Mouse (Mus musculus) CD4-positive, CD25-positive, alpha-beta regulatory T cell, adult 2 months (primary cell): ENCODE data around the gene Itsn1.

Source experiments
- DNase-seq: peaks from one replicate; pipeline ENCODE4 v3.0.0-alpha.2; 2012; ENCODE audit warnings: low read depth, low spot score

Itsn1 gene

DNA sequence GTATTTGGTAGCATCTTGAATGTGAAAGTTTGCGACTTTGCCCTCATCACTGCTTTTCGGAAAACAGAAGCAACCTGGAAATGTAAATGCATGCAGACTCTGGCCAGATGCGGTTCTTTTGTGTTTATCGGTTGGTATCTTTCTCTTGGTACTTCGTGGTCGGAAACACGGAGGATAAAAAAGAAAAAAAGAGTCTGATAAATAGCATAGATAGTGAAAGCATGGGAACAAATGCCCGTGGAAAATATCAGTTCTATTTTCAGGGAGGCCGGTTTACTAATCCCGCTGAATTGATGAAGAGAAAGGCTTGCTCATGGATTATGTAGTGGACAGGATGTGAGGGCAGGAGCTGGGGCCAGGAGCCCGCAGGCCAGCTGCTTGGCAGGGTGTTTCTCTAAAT, 1.4 kb downstream of the Itsn1 start:
- no peak for DNase-seq

DNA sequence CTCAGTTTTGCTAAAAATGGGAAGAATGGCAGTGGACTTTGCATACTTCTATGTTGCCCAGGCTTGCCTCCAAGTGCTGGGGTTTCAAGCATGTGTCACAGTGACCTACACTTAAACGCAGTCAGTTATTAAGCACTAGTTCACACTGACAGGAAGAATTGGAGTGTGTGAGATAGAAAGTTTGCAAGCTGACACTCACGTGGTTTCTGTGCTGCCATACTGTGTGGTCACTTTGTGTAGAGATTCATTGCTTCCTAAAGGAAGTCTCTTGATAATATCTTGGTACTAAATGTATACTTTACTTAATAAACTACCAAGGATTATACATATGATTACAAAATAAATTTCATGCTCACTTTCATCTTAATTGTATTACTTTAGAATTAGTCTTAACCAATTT, 3.7 kb downstream of the Itsn1 start:
- DNase-seq = no peak

DNA sequence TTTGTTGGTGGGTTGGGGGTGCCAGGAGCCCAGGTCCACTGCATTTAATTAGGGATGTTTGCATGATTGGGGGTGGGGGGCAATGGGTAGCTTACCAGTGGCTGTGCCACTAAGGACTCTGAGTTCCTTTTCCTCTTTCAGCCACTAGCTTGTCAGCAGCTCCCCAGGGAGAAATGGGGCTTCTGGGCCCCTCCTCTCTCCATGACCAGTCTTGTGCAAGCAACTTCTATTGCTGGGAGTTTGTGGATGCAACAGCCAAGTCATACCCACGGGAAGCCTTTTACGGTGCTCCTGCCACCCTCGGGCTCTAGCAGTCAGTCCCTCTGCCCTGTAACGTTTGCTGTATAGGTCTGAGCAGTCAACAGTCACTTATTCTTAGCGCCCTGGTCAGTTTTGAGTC, 5.7 kb downstream of the Itsn1 start:
- DNase-seq = no peak

DNA sequence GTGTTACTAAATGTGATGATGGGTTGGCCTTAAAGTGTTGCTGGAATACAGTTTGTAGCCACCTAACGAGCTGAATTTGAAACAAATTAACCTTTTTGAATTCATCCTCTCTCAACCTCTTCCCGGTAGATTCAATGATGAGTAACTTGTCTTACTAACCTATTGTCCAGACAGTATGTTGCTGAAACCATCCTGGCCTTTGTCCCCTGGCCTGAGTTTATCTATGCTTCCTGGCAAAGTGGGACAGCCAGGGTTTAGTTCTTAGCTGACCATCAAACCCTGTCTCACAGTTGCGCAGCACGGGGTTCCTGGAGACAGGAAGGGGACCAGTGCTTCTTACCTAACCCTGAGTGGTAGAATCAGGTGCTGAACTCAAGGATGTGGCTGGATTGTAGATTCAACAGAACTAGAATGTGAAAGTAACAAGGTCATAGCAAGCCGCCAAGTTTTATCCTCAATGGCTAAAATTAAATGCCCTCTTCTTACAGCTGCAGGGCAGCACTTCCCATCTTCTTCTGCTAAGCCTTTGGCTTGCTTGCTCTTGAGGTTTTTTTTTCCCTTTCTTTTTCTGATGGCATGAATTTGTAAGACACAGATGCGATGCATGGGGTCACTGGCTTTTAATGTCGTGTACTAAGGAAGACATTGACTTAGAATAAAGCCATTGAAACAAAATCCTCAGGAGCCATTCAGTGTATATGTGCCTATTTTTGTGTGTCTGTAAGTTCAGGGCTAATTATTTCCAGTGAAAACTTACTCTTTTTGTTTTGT, 7.2 kb downstream of the Itsn1 start:
- DNase-seq = no peak

DNA sequence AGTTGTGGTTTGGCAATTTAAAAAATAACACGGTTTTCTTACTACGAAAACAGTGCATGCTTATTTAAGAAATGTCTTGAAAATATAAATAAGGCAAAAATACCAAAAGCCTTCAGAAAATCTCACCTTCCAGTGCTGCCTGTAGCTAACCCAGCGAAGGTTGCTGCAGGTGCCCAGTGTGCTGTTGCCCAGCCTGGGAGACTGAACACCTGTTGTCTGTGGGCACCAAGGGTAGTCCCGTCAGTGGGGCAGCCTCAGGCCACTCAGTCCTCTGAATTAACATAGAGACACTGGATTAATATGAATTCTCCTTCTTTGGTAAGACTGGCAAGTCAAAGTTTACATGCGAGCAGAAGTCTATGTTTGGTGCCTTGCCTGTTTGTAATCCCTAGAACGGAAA, 9.4 kb downstream of the Itsn1 start:
- no peak for DNase-seq

DNA sequence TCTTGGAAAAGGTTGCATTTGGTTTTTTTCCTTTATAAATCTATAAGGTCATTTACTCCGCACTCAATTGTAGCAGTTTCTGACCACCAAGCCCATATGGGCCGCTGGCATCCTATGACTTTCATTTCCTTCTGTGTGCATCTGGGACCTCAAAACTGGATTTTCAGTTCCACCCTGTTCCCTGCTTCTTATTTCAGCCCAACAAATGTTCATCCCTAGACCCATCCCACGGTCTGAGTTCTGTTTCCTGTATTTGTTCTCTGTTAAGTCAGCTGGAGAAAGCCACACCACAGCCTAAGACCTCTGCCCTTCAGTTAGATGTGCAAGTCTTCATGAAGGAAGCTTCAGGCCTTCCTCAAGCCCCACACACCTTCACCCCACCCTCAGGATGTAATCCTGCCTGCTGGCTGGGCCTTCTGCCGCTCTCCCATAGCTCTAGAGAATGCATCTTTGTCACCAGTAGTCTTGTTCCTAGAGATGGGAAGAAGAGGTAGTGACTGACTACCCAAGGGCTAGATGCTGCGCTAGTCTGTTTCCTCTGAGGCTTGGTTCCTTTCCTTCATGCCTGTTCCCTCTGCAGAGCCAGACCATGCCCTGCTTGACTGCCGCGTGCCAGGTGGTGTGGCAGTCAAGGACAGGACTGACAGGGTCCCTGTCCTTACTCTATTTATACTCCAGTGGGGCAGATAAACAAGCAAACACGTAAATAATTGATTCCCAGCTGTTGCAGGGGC, 11.3 kb downstream of the Itsn1 start:
- DNase-seq = no peak

DNA sequence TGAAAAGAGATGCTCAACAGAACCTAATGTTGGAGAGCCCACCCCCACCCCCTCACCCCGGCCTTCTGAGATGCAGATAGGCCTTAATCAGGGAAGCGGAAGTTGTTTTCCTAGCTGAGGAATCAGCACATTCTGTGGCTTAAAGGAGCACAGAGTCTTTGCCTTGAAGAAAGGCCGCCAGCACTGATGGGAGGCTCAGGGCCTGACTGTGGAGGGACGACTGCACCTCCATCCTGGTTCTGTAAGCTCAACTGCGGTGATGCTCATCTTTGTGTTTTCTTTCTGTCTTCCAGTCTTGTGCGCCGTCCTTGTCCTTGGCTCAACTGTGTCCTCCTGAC, 11.8 kb downstream of the Itsn1 start:
- no peak for DNase-seq

DNA sequence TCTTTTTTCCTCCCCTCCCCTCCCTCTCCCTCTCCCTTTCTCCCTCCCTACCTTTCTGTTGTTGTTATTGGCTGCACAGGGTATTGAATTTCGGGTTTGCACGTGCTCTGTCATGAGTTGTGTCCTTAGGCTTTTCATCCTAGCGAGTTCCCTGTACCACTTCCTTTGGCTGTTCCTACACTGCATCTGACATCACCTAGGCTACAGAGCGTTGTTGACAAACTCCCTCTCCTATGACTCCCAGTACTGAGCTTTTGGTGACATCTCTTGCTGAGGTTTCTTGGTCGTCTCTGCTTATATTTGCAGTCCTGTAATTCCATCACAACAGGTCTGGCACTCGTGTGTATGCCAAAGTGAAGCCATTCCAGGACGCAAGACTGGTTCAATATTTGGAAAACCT, 14.0 kb downstream of the Itsn1 start:
- no peak for DNase-seq

DNA sequence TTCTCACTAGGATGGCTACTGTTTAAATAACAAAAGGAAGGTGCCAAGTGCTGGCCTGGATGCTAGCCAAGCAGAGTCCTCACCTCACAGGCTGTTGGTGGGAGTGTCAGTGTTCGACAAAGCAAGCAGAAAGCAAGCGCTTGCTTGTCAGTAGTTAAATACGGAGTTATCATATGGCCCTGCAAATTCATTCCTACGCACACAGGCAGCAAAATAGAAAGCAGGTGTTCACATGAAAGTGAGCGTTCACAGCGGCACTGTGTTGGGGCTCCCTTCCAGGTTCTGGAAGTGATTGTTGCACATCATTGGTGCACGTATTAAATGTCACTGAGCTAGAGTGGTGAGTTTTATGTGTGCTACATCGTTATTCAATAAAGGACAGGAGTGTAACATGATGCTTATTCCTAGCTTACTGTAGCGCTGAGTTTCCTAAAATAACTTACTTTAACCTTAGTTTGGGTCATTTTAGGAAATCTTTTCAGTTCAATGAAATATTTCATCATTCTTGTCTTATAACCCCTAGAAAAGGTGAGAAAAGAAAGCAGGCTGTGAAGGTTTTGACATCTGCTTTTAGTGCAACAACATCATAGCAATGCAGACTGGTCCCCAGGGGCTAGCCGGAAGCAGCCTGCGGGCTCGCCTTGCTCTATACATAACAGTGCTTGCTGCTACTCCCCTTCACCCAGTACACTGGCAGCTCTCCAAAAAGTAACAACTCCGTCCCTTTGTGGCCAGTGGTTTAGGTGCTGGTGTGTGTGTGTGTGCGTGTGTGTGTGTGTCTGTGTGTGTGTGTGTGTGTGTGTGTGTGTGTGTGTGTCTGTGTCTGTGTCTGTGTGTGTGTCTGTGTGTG, 17.2 kb downstream of the Itsn1 start:
- DNase-seq = peak; percentile 33

DNA sequence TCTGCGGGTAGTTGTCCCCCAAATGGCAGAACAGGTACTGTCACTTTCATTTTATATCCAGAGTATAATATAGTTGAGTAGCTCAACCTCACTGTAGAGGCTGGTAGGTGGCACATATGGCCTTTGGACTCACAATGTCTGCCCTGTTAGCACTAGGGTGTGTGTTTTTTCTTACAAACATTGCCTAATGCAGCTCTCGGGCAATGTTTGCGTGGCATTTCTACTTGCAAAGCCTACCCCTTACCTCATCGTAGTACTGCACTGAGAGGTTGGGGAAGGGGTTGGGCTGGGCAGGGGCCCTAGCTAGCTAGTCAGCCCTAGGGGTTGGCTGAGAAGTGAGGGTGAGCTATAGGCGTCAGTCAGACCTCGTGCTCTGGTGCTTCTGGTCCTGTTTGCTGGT, 18.5 kb downstream of the Itsn1 start:
- no peak for DNase-seq

DNA sequence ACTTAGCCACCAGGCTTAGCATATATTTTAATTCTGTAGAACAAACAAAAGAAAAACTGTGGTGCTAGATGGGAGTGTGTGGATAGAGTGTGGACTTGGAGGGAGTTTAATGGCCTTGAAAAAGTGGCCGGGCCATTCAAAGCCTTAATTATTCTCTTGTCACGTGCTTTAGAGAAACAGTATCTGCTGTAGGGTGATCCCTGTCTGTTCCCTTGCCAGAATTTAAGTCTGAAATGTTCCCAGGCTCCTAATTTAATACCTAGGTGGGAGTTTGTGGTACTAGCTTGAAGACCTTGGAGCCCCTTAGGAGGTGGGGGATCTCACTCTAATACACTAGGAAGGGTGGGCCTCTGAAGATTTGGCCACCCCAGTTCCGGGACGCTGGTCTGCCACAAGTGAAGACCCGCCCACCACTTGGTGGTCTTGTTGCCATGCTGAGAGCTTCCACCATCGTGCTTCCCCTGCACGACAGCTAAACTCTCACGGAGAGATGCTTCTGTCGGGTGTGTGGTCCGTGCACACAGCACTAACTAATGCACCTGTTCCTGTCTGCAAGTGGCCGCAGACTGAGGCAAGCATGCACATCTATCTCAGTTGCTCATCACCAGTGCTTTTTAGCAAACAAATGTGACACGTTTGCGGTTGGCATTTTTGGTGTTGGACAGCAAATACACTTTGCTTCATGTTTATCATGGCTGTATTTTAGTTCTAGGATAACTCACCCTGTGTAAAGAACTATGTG, 22.7 kb downstream of the Itsn1 start:
- DNase-seq = no peak

DNA sequence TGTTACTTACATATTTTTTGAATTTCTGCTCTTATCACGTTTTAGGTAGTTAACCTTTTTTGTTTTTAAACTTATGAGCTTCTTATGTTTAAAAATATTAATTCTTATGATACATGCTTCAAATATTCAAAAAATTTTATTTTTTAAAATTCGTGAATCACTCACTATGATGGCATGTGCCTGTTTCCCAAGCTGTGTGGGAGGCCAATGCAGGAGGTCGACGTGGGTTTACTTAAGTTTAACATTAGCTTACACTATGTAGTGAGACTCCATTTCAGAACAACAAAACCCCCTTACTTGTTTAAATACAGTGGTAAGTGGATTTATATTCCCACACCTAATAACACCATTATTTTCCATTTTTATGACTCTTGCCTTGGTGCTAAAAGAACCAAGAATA, 24.5 kb downstream of the Itsn1 start:
- no peak for DNase-seq

DNA sequence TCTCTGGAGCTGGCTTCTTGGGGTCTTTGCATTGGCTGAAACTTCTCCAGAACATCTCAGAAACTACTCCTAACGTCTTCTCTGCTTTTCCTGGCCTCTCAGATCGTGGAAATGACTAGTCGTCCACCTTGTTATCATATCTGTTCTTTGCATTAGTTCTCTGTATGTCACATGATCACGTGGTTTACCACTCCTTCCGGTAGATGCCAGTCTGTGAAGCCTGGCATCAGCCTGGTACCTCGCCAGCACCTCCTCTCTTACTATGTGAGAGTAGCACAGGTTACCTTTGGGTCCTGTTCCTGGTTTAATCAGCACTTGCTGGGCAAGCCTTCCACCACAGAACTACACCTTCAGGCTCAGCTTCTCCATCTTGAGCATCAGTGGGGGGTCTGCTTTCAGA, 25.9 kb downstream of the Itsn1 start:
- DNase-seq = peak; percentile 67

DNA sequence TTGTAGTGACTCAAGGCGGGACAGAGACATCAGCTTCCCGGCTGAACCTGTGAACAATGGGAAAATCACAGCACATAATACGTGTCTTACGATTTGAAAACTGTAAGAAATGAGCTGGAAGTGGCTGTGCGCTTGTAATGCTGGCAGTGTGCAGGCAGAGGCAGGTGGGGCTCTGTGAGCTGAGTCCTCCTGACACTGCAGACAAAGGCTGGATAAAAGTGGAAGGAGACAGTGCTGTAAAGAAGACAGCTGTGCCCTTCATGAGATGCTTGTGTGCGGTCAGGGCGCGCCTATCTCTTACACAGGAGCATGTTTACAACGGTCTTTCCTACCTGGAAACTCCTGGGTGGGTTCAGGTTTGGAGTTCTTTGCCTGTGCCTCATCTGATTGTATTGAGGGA, 32.1 kb downstream of the Itsn1 start:
- DNase-seq = no peak

DNA sequence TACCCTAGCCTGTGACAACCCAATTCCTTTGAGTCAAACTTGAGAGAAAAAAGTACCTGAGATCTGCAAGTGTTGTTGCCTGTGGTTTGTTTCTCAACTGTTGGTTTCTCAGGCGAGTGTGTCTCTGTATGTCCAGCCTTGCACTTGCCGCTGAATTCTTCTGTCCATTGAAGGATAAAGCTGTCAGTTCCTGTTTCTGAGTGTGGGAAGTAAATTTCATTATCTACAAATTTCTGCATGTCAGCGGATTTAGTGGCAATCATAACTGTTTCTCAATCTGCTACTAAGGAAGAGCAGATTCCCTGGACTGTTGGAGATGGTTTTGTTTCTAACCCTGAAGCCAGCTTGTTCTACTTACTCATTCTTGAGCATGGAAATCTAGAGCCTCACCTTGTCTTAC, 32.7 kb downstream of the Itsn1 start:
- DNase-seq = no peak

DNA sequence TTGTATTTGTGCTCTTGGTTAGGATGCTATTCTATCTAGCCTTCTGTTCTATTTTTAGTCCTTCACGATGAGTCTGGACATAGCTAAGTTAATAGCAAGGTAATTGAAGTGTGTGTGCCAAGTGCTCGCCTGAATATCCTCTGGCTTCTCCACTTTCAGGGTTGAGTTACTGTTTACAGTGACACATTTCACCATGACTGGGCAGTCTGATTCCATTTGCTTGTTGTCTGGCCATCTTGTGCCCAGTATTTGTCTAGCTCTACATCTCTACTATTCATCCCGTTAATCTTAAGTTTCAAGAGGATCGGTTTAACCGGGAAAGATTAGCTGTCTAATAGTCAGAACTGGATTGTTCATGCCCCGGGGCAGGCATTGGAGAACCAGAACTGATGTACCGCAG, 33.4 kb downstream of the Itsn1 start:
- no peak for DNase-seq

DNA sequence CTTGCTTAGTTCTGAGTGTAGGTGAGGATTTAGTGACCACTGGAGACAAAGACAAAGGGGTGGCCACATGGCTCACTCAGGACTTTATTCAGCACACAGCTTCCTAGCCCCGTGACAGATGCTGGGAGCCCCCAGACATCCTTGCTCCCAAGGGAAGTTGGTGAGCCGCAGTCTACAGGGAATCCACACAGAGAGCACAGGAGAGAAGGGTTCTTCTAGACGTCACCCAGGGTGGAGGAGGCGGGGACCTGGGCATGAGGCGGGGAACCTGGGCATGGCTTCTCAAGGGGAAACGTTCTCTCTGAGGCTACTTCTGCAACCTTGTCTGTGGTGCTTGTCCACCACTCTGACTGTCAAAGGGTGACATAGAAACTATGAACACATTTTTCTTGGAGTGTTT, 34.9 kb downstream of the Itsn1 start:
- DNase-seq = no peak

DNA sequence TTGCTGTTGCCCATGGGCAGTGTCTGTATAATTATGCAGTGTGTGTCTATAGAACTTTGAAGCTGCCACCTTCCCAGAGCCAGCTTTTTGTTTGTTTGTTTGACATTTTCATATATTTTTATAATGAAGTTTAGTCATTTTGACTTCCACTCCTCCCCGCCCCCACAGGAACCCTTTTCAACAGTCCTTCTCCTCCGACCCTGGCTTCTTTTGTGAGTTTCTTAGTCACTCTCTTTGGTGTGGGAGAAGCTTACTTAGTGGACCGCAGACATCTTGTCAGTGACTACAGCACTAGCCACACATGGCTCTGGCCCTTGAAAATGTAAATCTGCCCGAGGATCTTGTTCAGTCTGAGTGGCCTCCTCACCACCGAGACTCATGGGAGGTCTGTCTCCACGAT, 35.3 kb downstream of the Itsn1 start:
- no peak for DNase-seq

DNA sequence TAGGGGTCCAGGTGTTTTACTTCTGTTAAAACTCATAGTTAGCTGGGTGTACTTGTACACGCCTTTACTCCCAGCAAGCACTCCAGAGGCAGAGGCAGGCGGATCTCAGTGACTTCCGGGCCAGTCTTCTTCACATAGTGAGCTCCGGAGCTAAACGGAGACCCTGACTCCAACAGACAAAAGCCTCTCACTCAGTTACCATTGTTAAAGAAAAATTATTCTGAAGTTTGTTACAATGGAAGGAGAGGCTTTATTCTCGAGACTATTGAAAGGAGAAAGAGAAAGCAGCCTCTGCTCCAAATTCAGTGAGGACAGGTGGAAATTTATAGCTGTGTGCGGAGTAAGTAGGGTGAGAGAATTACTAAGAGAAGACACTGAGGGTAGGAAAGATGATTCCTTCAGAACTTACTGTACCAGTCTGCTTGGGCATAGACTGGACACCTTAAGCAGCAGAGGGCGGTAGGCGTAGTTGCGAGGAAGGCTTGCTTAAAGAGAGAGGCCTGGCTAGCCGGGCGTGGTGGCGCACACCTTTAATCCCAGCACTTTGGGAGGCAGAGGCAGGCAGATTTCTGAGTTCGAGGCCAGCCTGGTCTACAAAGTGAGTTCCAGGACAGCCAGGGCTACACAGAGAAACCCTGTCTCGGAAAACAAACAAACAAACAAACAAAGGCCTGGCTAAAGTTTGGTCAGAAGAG, 36.2 kb downstream of the Itsn1 start:
- DNase-seq = no peak

DNA sequence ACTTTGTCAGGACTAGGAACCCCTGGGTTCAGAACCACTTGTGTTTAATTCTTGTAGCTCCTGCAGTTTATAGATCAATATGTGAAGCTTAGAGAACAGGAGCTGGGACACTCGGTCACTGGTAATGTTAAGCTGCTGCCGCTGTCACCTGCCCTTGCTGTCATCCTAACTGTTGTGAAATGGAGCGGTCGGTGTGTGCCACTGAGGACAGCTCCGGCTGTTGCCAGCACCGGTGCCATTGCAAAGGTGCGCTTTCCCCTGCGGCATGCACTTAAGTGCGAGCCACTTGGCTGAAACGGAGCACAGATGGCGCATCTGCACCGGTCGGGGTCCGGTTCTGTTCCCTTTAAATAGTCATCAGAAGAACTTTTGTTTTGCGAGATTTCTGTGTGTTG, 36.7 kb downstream of the Itsn1 start:
- no peak for DNase-seq

DNA sequence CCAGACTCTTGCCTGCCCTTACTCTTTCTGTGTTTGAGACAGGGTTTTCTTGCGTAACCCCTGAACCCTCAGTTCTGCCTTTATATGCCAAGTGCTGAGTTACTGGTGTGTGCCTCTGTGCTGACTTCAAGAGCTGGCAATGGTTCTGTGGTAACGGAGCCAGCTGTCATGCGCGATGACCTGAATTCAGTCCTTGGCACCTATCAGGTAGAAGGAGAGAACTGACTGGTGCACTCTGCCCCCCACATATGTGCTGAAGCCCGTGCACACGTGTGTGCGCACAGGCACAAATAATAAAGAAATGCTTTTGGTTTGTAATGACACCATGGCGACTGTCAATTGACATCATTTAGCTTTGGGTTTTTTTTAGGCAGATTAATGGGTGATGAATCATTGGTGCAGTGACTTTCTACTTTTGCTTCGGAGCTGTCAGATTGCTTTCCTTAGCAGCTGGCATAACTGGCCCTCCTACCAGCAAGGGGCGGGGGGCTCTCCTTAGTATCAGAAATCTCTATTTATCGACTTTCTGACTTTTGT, 38.2 kb downstream of the Itsn1 start:
- no peak for DNase-seq
